Mouse (Mus musculus) stomach, postnatal 0 days (tissue): ENCODE data around the gene P3h3. TPM values are rescaled to one million over a fixed set of nuclear protein-coding genes. Genes with fewer than 3 reads are reported as not detected.
"Not testable (repeated sequence)": the region's sequence is repeated elsewhere in the genome, so short reads cannot be mapped to it uniquely, and the experiment has no call there.

ENCODE experiments used
- ATAC-seq: fragments of 200-750 bp; cut with Nextera tagmentation; 2 replicates; pipeline ENCODE4 v1.8.0; 2017; ENCODE audit not compliant: low FRiP score, low TSS enrichment
- DNase-seq: peaks from one replicate; pipeline ENCODE4 v3.0.0-alpha.2; 2016; ENCODE audit warnings: low spot score
- H3K27ac ChIP-seq: fragments of 300-500 bp; sonication (generic); replicated peaks from 2 replicates; pipeline ENCODE4 v1.5.1; 2014; ENCODE audit warnings: mild to moderate bottlenecking, control low read depth
- H3K27me3 ChIP-seq: fragments of 300-500 bp; sonication (generic); 2 replicates; pipeline ENCODE4 v1.6.1; 2014; ENCODE audit warnings: low read length; ENCODE audit not compliant: control insufficient read depth, insufficient read depth
- H3K36me3 ChIP-seq: fragments of 300-500 bp; sonication (generic); 2 replicates; pipeline ENCODE4 v1.6.1; 2014; ENCODE audit warnings: low read length, mixed read lengths; ENCODE audit not compliant: control insufficient read depth, insufficient read depth
- H3K4me1 ChIP-seq: fragments of 300-500 bp; sonication (generic); replicated peaks from 2 replicates; pipeline ENCODE4 v1.6.1; 2014; ENCODE audit warnings: antibody characterized with exemption; ENCODE audit not compliant: control insufficient read depth, insufficient read depth
- H3K4me2 ChIP-seq: fragments of 300-500 bp; sonication (generic); replicated peaks from 2 replicates; pipeline ENCODE4 v1.6.1; 2014; ENCODE audit warnings: low read depth, mild to moderate bottlenecking, control low read depth, moderate library complexity
- H3K4me3 ChIP-seq: fragments of 300-500 bp; sonication (generic); 2 replicates; pipeline ENCODE4 v1.5.1; 2014; ENCODE audit warnings: low read depth, low read length, control low read depth
- H3K9ac ChIP-seq: fragments of 300-500 bp; sonication (generic); 2 replicates; pipeline ENCODE4 v1.6.1; 2014; ENCODE audit warnings: mild to moderate bottlenecking, low read length, control low read depth, mixed read lengths
- H3K9me3 ChIP-seq: fragments of 300-500 bp; sonication (generic); 2 replicates; pipeline ENCODE4 v1.6.1; 2016; ENCODE audit warnings: low read length; ENCODE audit not compliant: control insufficient read depth
- CTCF ChIP-seq: IDR thresholded peaks from 2 replicates; pipeline ENCODE4 v1.5.1; 2016; ENCODE audit warnings: antibody characterized with exemption, low read depth, mild to moderate bottlenecking, moderate library complexity
- EP300 ChIP-seq: optimal IDR thresholded peaks from 2 replicates; pipeline ENCODE3; 2016; ENCODE audit warnings: antibody characterized with exemption
- WGBS: fragments of 180-500 bp; shearing (Covaris S2); extraction: QIAGEN DNeasy Blood & Tissue Kit; methylation state at CpG from one replicate; pipeline ENCODE4 v1.1.7; 2014; 5-methylcytosine and 5-hydroxymethylcytosine counted together
- polyA plus RNA-seq: library from polyadenylated mRNA; unstranded; fragments of >200 nt; fragmentation: Nextera tagmentation; extraction: Ambion mirVana; gene quantifications from 2 replicates; pipeline ENCODE4 v1.2.1, GENCODE M21; 2015

Gene P3h3
- polyA plus RNA-seq, 1 experiment from 2014 or later = 9.7 TPM

- no peak for ATAC-seq
- TF ChIP-seq CTCF = no peak
- no peak for TF ChIP-seq EP300
Observed at GRCm38 (mm10) chr6:124900801-124901480, 43.4 kb upstream of the P3h3 start.

GRCm38 (mm10) chr6:124900056-124900800 lies 42.7 kb upstream of the P3h3 start:
- Histone ChIP-seq H3K9me3 (no peaks in the 10 kb centered on the region), H3K36me3 (no peaks in the 10 kb centered on the region), H3K4me2 (no peak overlapping the region), H3K4me1 (no peaks in the 10 kb centered on the region), H3K9ac (no peak overlapping the region), H3K27ac (no peak overlapping the region), H3K27me3 (no peaks in the 10 kb centered on the region), H3K4me3 (no peak overlapping the region)
- TF ChIP-seq CTCF = no peak
- no peak for TF ChIP-seq EP300
- no peak for DNase-seq
- 52% methylated on average over 8 of the region's 8 CpGs for WGBS
- ATAC-seq = no peak

More at GRCm38 (mm10) chr6:124900801-124901480, 43.4 kb upstream of the P3h3 start:
- Histone ChIP-seq H3K36me3 (no peaks in the 10 kb centered on the region), H3K9ac (no peak overlapping the region), H3K4me3 (no peak overlapping the region), H3K27ac (no peak overlapping the region), H3K27me3 (no peaks in the 10 kb centered on the region), H3K4me2 (no peak overlapping the region), H3K9me3 (no peaks in the 10 kb centered on the region), H3K4me1 (no peaks in the 10 kb centered on the region)
- 62% methylated on average over 10 of the region's 10 CpGs for WGBS
- no peak for DNase-seq

- no peak overlapping the region for H3K4me3 ChIP-seq
- H3K27ac ChIP-seq = no peak overlapping the region
- TF ChIP-seq EP300 (no peak), CTCF (no peak)
- H3K4me2 ChIP-seq = no peak overlapping the region
- ATAC-seq = no peak
- no peaks in the 10 kb centered on the region for H3K27me3 ChIP-seq
- no peaks in the 10 kb centered on the region for H3K36me3 ChIP-seq
- no peaks in the 10 kb centered on the region for H3K4me1 ChIP-seq
- H3K9ac ChIP-seq = no peak overlapping the region
- H3K9me3 ChIP-seq = no peaks in the 10 kb centered on the region
- 35% methylated on average over 3 of the region's 3 CpGs for WGBS
- no peak for DNase-seq
Observed at GRCm38 (mm10) chr6:124898359-124898758, 40.8 kb upstream of the P3h3 start.

GRCm38 (mm10) chr6:124894113-124894512 lies 36.6 kb upstream of the P3h3 start:
- H3K27ac ChIP-seq, H3K9me3 ChIP-seq, H3K9ac ChIP-seq, H3K36me3 ChIP-seq, H3K4me1 ChIP-seq, H3K4me2 ChIP-seq, DNase-seq, H3K27me3 ChIP-seq, H3K4me3 ChIP-seq, ATAC-seq: not testable (repeated sequence)
- 84% methylated on average over 2 of the region's 2 CpGs for WGBS

GRCm38 (mm10) chr6:124890997-124891396 lies 33.4 kb upstream of the P3h3 start:
- ATAC-seq (no peak), DNase-seq (no peak)
- Histone ChIP-seq H3K4me1 (no peaks in the 10 kb centered on the region), H3K9me3 (no peaks in the 10 kb centered on the region), H3K4me2 (no peak overlapping the region), H3K36me3 (no peaks in the 10 kb centered on the region), H3K9ac (no peak overlapping the region), H3K4me3 (no peak overlapping the region), H3K27ac (no peak overlapping the region), H3K27me3 (no peaks in the 10 kb centered on the region)
- TF ChIP-seq EP300 (no peak), CTCF (no peak)
- 58% methylated on average over 6 of the region's 6 CpGs for WGBS

GRCm38 (mm10) chr6:124888555-124889125 lies 31.1 kb upstream of the P3h3 start:
- no peak for ATAC-seq
- WGBS = 85% methylated on average over 6 of the region's 6 CpGs

More at GRCm38 (mm10) chr6:124888555-124889125, 31.1 kb upstream of the P3h3 start:
- Histone ChIP-seq H3K36me3 (no peaks in the 10 kb centered on the region), H3K4me1 (no peaks in the 10 kb centered on the region), H3K4me3 (no peak overlapping the region), H3K27ac (no peak overlapping the region), H3K9me3 (no peaks in the 10 kb centered on the region), H3K27me3 (no peaks in the 10 kb centered on the region), H3K4me2 (no peak overlapping the region), H3K9ac (no peak overlapping the region)
- no peak for DNase-seq
- TF ChIP-seq CTCF = no peak
- TF ChIP-seq EP300 = no peak
